Mouse (Mus musculus): ENCODE measurements at regions not wholly inside any gene's neighbourhood (a gene's known extent, or its start where the extent isn't known, plus 50 kb on each side); places are given as distances from the start of the nearest gene placed in this dataset.
"Not testable (repeated sequence)": the region's sequence is repeated elsewhere in the genome, so short reads cannot be mapped to it uniquely, and the experiment has no call there.

- Histone ChIP-seq H3K36me3 (ENCODE audit: control insufficient read depth, insufficient read depth, low read length) (no peaks in the 10 kb centered on the region), H3K4me2 (no peak overlapping the region), H3K9me3 (ENCODE audit: control insufficient read depth, low read length) (no peaks in the 10 kb centered on the region), H3K4me1 (ENCODE audit: control insufficient read depth, insufficient read depth, low read length) (no peaks in the 10 kb centered on the region), H3K27me3 (ENCODE audit: control insufficient read depth, insufficient read depth, low read length) (no peaks in the 10 kb centered on the region), H3K4me3 (ENCODE audit: low read depth, low read length) (no peak overlapping the region), H3K27ac (ENCODE audit: low read depth, low read length) (no peak overlapping the region), H3K9ac (ENCODE audit: low read length) (no peak overlapping the region)
- 62% methylated on average over 7 of the region's 7 CpGs for WGBS
- DNase-seq (ENCODE audit: low spot score, missing footprints) (no peak), ATAC-seq (ENCODE audit: low FRiP score) (peak; percentile 87)
These were observed 347.6 kb upstream of the Tbc1d2b start for GRCm38 (mm10) chr9:90618154-90618553.

GRCm38 (mm10) chr9:90597894-90598293 lies 327.3 kb upstream of the Tbc1d2b start:
- DNase-seq (ENCODE audit: low spot score, missing footprints): no peak
- Histone ChIP-seq H3K4me3 (ENCODE audit: low read depth, low read length) (no peak overlapping the region), H3K9ac (ENCODE audit: low read length) (no peak overlapping the region), H3K27ac (ENCODE audit: low read depth, low read length) (no peak overlapping the region), H3K36me3 (ENCODE audit: control insufficient read depth, insufficient read depth, low read length) (no peaks in the 10 kb centered on the region), H3K9me3 (ENCODE audit: control insufficient read depth, low read length) (no peaks in the 10 kb centered on the region), H3K4me1 (ENCODE audit: control insufficient read depth, insufficient read depth, low read length) (no peaks in the 10 kb centered on the region), H3K4me2 (no peak overlapping the region), H3K27me3 (ENCODE audit: control insufficient read depth, insufficient read depth, low read length) (no peaks in the 10 kb centered on the region)
- no peak for ATAC-seq (ENCODE audit: low FRiP score)
- WGBS: 72% methylated on average over 4 of the region's 4 CpGs

GRCm38 (mm10) chr9:90556742-90557141 lies 286.1 kb upstream of the Tbc1d2b start:
- no peaks in the 10 kb centered on the region; the same call in 1 of the 2 replicates for H3K4me1 ChIP-seq (ENCODE audit: control insufficient read depth, insufficient read depth, low read length)
- H3K4me2 ChIP-seq: no peak overlapping the region
- ATAC-seq (ENCODE audit: low FRiP score) (peak; percentile 73), DNase-seq (ENCODE audit: low spot score, missing footprints) (no peak)
- H3K4me3 ChIP-seq (ENCODE audit: low read depth, low read length): no peak overlapping the region
- H3K27ac ChIP-seq (ENCODE audit: low read depth, low read length): no peak overlapping the region
- 66% methylated on average over 1 of the region's 1 CpGs for WGBS
- no peaks in the 10 kb centered on the region; the same call in 1 of the 2 replicates for H3K9me3 ChIP-seq (ENCODE audit: control insufficient read depth, low read length)
- H3K36me3 ChIP-seq (ENCODE audit: control insufficient read depth, insufficient read depth, low read length): no peaks in the 10 kb centered on the region
- no peak overlapping the region for H3K9ac ChIP-seq (ENCODE audit: low read length)
- no peaks in the 10 kb centered on the region for H3K27me3 ChIP-seq (ENCODE audit: control insufficient read depth, insufficient read depth, low read length)

GRCm38 (mm10) chr9:90556216-90556615 lies 285.6 kb upstream of the Tbc1d2b start:
- Histone ChIP-seq H3K4me3 (ENCODE audit: low read depth, low read length) (no peak overlapping the region), H3K36me3 (ENCODE audit: control insufficient read depth, insufficient read depth, low read length) (no peaks in the 10 kb centered on the region), H3K9me3 (ENCODE audit: control insufficient read depth, low read length) (no peaks in the 10 kb centered on the region; the same call in 1 of the 2 replicates), H3K9ac (ENCODE audit: low read length) (no peak overlapping the region), H3K27me3 (ENCODE audit: control insufficient read depth, insufficient read depth, low read length) (no peaks in the 10 kb centered on the region), H3K4me2 (no peak overlapping the region), H3K27ac (ENCODE audit: low read depth, low read length) (no peak overlapping the region), H3K4me1 (ENCODE audit: control insufficient read depth, insufficient read depth, low read length) (no peaks in the 10 kb centered on the region; the same call in 1 of the 2 replicates)
- 40% methylated on average over 3 of the region's 3 CpGs for WGBS
- ATAC-seq (ENCODE audit: low FRiP score) (peak; percentile 39; the same call in 1 of the 2 replicates), DNase-seq (ENCODE audit: low spot score, missing footprints) (no peak)

GRCm38 (mm10) chr9:90547931-90548330 lies 277.3 kb upstream of the Tbc1d2b start:
- Histone ChIP-seq H3K9ac (ENCODE audit: low read length) (no peak overlapping the region), H3K4me2 (no peak overlapping the region), H3K27me3 (ENCODE audit: control insufficient read depth, insufficient read depth, low read length) (no peaks in the 10 kb centered on the region), H3K36me3 (ENCODE audit: control insufficient read depth, insufficient read depth, low read length) (no peaks in the 10 kb centered on the region), H3K9me3 (ENCODE audit: control insufficient read depth, low read length) (no peaks in the 10 kb centered on the region), H3K4me3 (ENCODE audit: low read depth, low read length) (no peak overlapping the region), H3K4me1 (ENCODE audit: control insufficient read depth, insufficient read depth, low read length) (no peaks in the 10 kb centered on the region), H3K27ac (ENCODE audit: low read depth, low read length) (no peak overlapping the region)
- ATAC-seq (ENCODE audit: low FRiP score): no peak
- WGBS: 100% methylated on average over 1 of the region's 1 CpGs
- no peak for DNase-seq (ENCODE audit: low spot score, missing footprints)

- no peaks in the 10 kb centered on the region for H3K36me3 ChIP-seq (ENCODE audit: control insufficient read depth, insufficient read depth, low read length)
- no peak overlapping the region for H3K4me2 ChIP-seq
- H3K9me3 ChIP-seq (ENCODE audit: control insufficient read depth, low read length): no peaks in the 10 kb centered on the region
- no peak overlapping the region for H3K4me3 ChIP-seq (ENCODE audit: low read depth, low read length)
- H3K4me1 ChIP-seq (ENCODE audit: control insufficient read depth, insufficient read depth, low read length): no peaks in the 10 kb centered on the region
- ATAC-seq (ENCODE audit: low FRiP score) (no peak), DNase-seq (ENCODE audit: low spot score, missing footprints) (no peak)
- no peak overlapping the region for H3K9ac ChIP-seq (ENCODE audit: low read length)
- no peaks in the 10 kb centered on the region for H3K27me3 ChIP-seq (ENCODE audit: control insufficient read depth, insufficient read depth, low read length)
- H3K27ac ChIP-seq (ENCODE audit: low read depth, low read length): no peak overlapping the region
These were observed 276.1 kb upstream of the Tbc1d2b start for GRCm38 (mm10) chr9:90546720-90547119.

- H3K9ac ChIP-seq (ENCODE audit: low read length); H3K9me3 ChIP-seq (ENCODE audit: control insufficient read depth, low read length); ATAC-seq (ENCODE audit: low FRiP score); H3K27me3 ChIP-seq (ENCODE audit: control insufficient read depth, insufficient read depth, low read length); DNase-seq (ENCODE audit: low spot score, missing footprints); H3K4me3 ChIP-seq (ENCODE audit: low read depth, low read length); H3K4me2 ChIP-seq; H3K4me1 ChIP-seq (ENCODE audit: control insufficient read depth, insufficient read depth, low read length); H3K36me3 ChIP-seq (ENCODE audit: control insufficient read depth, insufficient read depth, low read length); H3K27ac ChIP-seq (ENCODE audit: low read depth, low read length): not testable (repeated sequence)
- WGBS: 85% methylated on average over 8 of the region's 8 CpGs
These were observed 267.1 kb upstream of the Tbc1d2b start for GRCm38 (mm10) chr9:90537683-90538082.

GRCm38 (mm10) chr9:90533372-90533771 lies 262.8 kb upstream of the Tbc1d2b start:
- Histone ChIP-seq H3K9me3 (ENCODE audit: control insufficient read depth, low read length) (no peaks in the 10 kb centered on the region), H3K4me3 (ENCODE audit: low read depth, low read length) (no peak overlapping the region), H3K27ac (ENCODE audit: low read depth, low read length) (no peak overlapping the region), H3K4me1 (ENCODE audit: control insufficient read depth, insufficient read depth, low read length) (no peaks in the 10 kb centered on the region), H3K27me3 (ENCODE audit: control insufficient read depth, insufficient read depth, low read length) (no peaks in the 10 kb centered on the region), H3K9ac (ENCODE audit: low read length) (no peak overlapping the region), H3K4me2 (no peak overlapping the region), H3K36me3 (ENCODE audit: control insufficient read depth, insufficient read depth, low read length) (no peaks in the 10 kb centered on the region)
- no peak for DNase-seq (ENCODE audit: low spot score, missing footprints)
- ATAC-seq (ENCODE audit: low FRiP score): no peak

GRCm38 (mm10) chr9:90521186-90521585 lies 250.6 kb upstream of the Tbc1d2b start:
- Histone ChIP-seq H3K36me3 (ENCODE audit: control insufficient read depth, insufficient read depth, low read length) (no peaks in the 10 kb centered on the region), H3K4me1 (ENCODE audit: control insufficient read depth, insufficient read depth, low read length) (no peaks in the 10 kb centered on the region), H3K9ac (ENCODE audit: low read length) (no peak overlapping the region), H3K9me3 (ENCODE audit: control insufficient read depth, low read length) (no peaks in the 10 kb centered on the region), H3K27me3 (ENCODE audit: control insufficient read depth, insufficient read depth, low read length) (no peaks in the 10 kb centered on the region), H3K27ac (ENCODE audit: low read depth, low read length) (no peak overlapping the region), H3K4me3 (ENCODE audit: low read depth, low read length) (no peak overlapping the region), H3K4me2 (no peak overlapping the region)
- ATAC-seq (ENCODE audit: low FRiP score) (peak; percentile 46; the same call in 1 of the 2 replicates), DNase-seq (ENCODE audit: low spot score, missing footprints) (no peak)
- WGBS: 79% methylated on average over 3 of the region's 3 CpGs

- no peak overlapping the region for H3K9ac ChIP-seq (ENCODE audit: low read length)
- WGBS: 60% methylated on average over 1 of the region's 1 CpGs
These were observed 224.3 kb upstream of the Tbc1d2b start for GRCm38 (mm10) chr9:90494888-90495287.

More at GRCm38 (mm10) chr9:90494888-90495287, 224.3 kb upstream of the Tbc1d2b start:
- no peak for ATAC-seq (ENCODE audit: low FRiP score)
- Histone ChIP-seq H3K4me2 (no peak overlapping the region), H3K4me3 (ENCODE audit: low read depth, low read length) (no peak overlapping the region), H3K27ac (ENCODE audit: low read depth, low read length) (no peak overlapping the region), H3K4me1 (ENCODE audit: control insufficient read depth, insufficient read depth, low read length) (no peaks in the 10 kb centered on the region), H3K27me3 (ENCODE audit: control insufficient read depth, insufficient read depth, low read length) (no peaks in the 10 kb centered on the region), H3K9me3 (ENCODE audit: control insufficient read depth, low read length) (no peaks in the 10 kb centered on the region), H3K36me3 (ENCODE audit: control insufficient read depth, insufficient read depth, low read length) (no peaks in the 10 kb centered on the region)
- DNase-seq (ENCODE audit: low spot score, missing footprints): no peak

Data from midbrain, embryonic 11.5 days (tissue).